9 mouse cellular contexts compared by ENCODE assay signal in the genomic region with DNA sequence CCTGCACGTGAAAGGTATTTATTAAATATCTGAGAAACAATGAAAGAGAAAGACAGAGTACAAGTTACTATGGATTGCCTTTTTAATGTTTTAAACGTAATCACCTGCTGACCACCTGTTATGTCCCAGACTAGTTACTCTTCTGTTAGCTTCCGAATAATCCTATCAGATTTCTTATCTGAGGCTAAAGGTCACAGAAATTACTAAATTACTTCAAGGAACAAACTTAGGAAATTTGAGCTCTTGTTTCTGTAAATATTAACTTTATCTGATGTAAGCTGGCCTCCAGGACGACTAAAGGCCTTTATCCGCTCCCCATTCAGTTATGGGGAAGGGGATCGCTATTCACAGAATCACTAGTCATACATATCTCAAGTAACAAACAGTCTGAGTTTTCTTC. TPM values are rescaled to one million over a fixed set of nuclear protein-coding genes. Genes with fewer than 3 reads are reported as not detected.
DNase-seq lines count a peak whose midpoint lies in the region; ATAC-seq and TF ChIP-seq lines count a peak whose summit lies in the region.
"Had no signal": no experiment of that assay in that cellular context is flagged by ENCODE, and none has a peak within 500 bp of the region (broad histone marks: within the 10 kb centered on the region; RNA-seq: fewer than 3 reads in every experiment).

No protein-coding gene starts in this region.

- in situ Hi-C loops in CH12.LX (cut with MboI; ENCODE audit: low pct_ligation_motif_present, low pct_unique_long_range_greater_than_20kb, low sequenced_read_pairs) = loop anchor here (5.0 to 10.0 kb wide), 4 partner anchors 54 to 277 kb away; no protein-coding TSS in a partner anchor

- H3K4me2 ChIP-seq in heart, embryonic 12.5 days = peak overlapping the region; percentile 88
- H3K4me2 ChIP-seq in CH12.LX (ENCODE audit: insufficient read depth, low read depth, poor library complexity, severe bottlenecking) = peak overlapping the region; percentile 69
- H3K4me2 ChIP-seq in forebrain, embryonic 13.5 days = peak overlapping the region; percentile 80
- H3K4me2 ChIP-seq in liver, embryonic 13.5 days = peak overlapping the region; percentile 97

- peaks cover 29% of the 10 kb centered on the region for H3K4me1 ChIP-seq in heart, embryonic 12.5 days (replicated peaks)
- peaks cover 17 to 52% of the 10 kb centered on the region in 2 experiments for H3K4me1 ChIP-seq in CH12.LX (ENCODE audit: control insufficient read depth in 1 of 2, insufficient read depth in 2 of 2)
- H3K4me1 ChIP-seq in forebrain, embryonic 13.5 days = peaks cover 32% of the 10 kb centered on the region
- peaks cover 48% of the 10 kb centered on the region for H3K4me1 ChIP-seq in liver, embryonic 13.5 days (replicated peaks)

- H3K9ac ChIP-seq in heart, embryonic 12.5 days = peak overlapping the region; percentile 84
- H3K9ac ChIP-seq in CH12.LX (ENCODE audit: insufficient read depth, low read depth) = peak overlapping the region; percentile 75
- peak overlapping the region; percentile 96 for H3K9ac ChIP-seq in forebrain, embryonic 13.5 days
- peak overlapping the region; percentile 77 for H3K9ac ChIP-seq in liver, embryonic 13.5 days

- TF ChIP-seq RAD21 in CH12.LX (IDR thresholded peaks at IDR 0.05; ENCODE audit: low read depth, low read length) = no peak

- peak overlapping the region; percentile 88 for H3K4me3 ChIP-seq in heart, embryonic 12.5 days
- H3K4me3 ChIP-seq in CH12.LX (replicated peaks in 1 of 3; ENCODE audit: low read depth in 2 of 3, low read length in 2 of 3, poor library complexity in 1 of 3) = peak overlapping the region; percentile 70 to 91 (median 91)
- H3K4me3 ChIP-seq in forebrain, embryonic 13.5 days = peak overlapping the region; percentile 81
- peak overlapping the region; percentile 86 for H3K4me3 ChIP-seq in liver, embryonic 13.5 days (replicated peaks)

- H3K9me3 ChIP-seq in heart, embryonic 12.5 days (replicated peaks) = no peaks in the 10 kb centered on the region
- H3K9me3 ChIP-seq in CH12.LX (replicated peaks; ENCODE audit: low read length) = no peaks in the 10 kb centered on the region
- H3K9me3 ChIP-seq in forebrain, embryonic 13.5 days (replicated peaks) = no peaks in the 10 kb centered on the region
- H3K9me3 ChIP-seq in liver, embryonic 13.5 days (replicated peaks) = no peaks in the 10 kb centered on the region

- no peak for TF ChIP-seq POLR2A in CH12.LX (IDR thresholded peaks at IDR 0.05; ENCODE audit: low read depth, low read length)

- dilution Hi-C loops in CH12.LX (cut with MboI; ENCODE audit: extremely low pct_ligation_motif_present, extremely low pct_unique_long_range_greater_than_20kb, low sequenced_read_pairs) = no loop called here

- no peaks in the 10 kb centered on the region for H3K36me3 ChIP-seq in heart, embryonic 12.5 days
- H3K36me3 ChIP-seq in CH12.LX (replicated peaks in 1 of 2; ENCODE audit: control insufficient read depth in 1 of 2, insufficient read depth in 1 of 2, low read length in 1 of 2) = peaks cover 4 to 32% of the 10 kb centered on the region in 2 experiments
- H3K36me3 ChIP-seq in forebrain, embryonic 13.5 days (ENCODE audit: poor library complexity, severe bottlenecking) = no peaks in the 10 kb centered on the region
- H3K36me3 ChIP-seq in liver, embryonic 13.5 days = no peaks in the 10 kb centered on the region

- ATAC-seq in heart, embryonic 12.5 days (ENCODE audit: insufficient number of reproducible peaks, low FRiP score) = no peak
- no peak for ATAC-seq in forebrain, embryonic 13.5 days
- ATAC-seq in liver, embryonic 13.5 days (ENCODE audit: low read depth) = no peak
- no peak for ATAC-seq in frontal cortex, adult (ENCODE audit: low TSS enrichment)
- ATAC-seq in cerebellum, adult (ENCODE audit: insufficient number of reproducible peaks, low FRiP score, low TSS enrichment) = no peak

- TF ChIP-seq CTCF in CH12.LX (conservative IDR thresholded peaks at IDR 0.05 in 1 of 2, IDR thresholded peaks at IDR 0.05 in 1 of 2; ENCODE audit: low read depth in 2 of 2, low read length in 2 of 2) = no peak

- 48% methylated on average over 6 of the region's 6 CpGs for WGBS in heart, embryonic 12.5 days
- WGBS in forebrain, embryonic 13.5 days = 50% methylated on average over 6 of the region's 6 CpGs
- 39% methylated on average over 6 of the region's 6 CpGs for WGBS in liver, embryonic 13.5 days (ENCODE audit: insufficient replicate concordance)

- H3K27me3 ChIP-seq in heart, embryonic 12.5 days (replicated peaks) = no peaks in the 10 kb centered on the region
- H3K27me3 ChIP-seq in CH12.LX (replicated peaks) = no peaks in the 10 kb centered on the region
- H3K27me3 ChIP-seq in forebrain, embryonic 13.5 days = no peaks in the 10 kb centered on the region
- H3K27me3 ChIP-seq in liver, embryonic 13.5 days = no peaks in the 10 kb centered on the region

- H3K27ac ChIP-seq in heart, embryonic 12.5 days (ENCODE audit: poor library complexity, severe bottlenecking) = peak overlapping the region; percentile 98; the same call in 1 of the 2 replicates
- H3K27ac ChIP-seq in CH12.LX (ENCODE audit: insufficient read depth, low read depth) = no peak overlapping the region
- H3K27ac ChIP-seq in forebrain, embryonic 13.5 days = no peak overlapping the region
- H3K27ac ChIP-seq in liver, embryonic 13.5 days = no peak overlapping the region

- no peak for TF ChIP-seq EP300 in CH12.LX (IDR thresholded peaks at IDR 0.05; ENCODE audit: low read length)

- peaks cover 70% of the 10 kb centered on the region for H3K79me2 ChIP-seq in CH12.LX (replicated peaks; ENCODE audit: control insufficient read depth, extremely low read depth, insufficient read depth, poor library complexity, severe bottlenecking)

- no peak for DNase-seq in heart, postnatal 36 days
- DNase-seq in CH12.LX (ENCODE audit: extremely low read depth) = no peak
- DNase-seq in liver, embryonic 13.5 days = no peak
- no peak for DNase-seq in embryo, embryonic 10 days (ENCODE audit: low spot score)
- DNase-seq: thymus, postnatal 25 days had no signal

- intact Hi-C loops in heart, postnatal 36 days (cut with DNase I) = loop anchor here (2.0 to 10.0 kb wide), 4 partner anchors 79 to 379 kb away; a partner anchor contains a TSS

TF ChIP-seq in CH12.LX, 34 proteins besides CTCF, POLR2A, EP300 and RAD21:
- TF ChIP-seq CHD2 (IDR thresholded peaks at IDR 0.05; ENCODE audit: low read length) (no peak), HCFC1 (IDR thresholded peaks at IDR 0.05; ENCODE audit: low read depth, low read length) (no peak), RCOR1 (conservative IDR thresholded peaks at IDR 0.05; ENCODE audit: low read depth, low read length) (no peak), ELF1 (IDR thresholded peaks at IDR 0.05; ENCODE audit: low read depth, low read length) (no peak), GABPA (IDR thresholded peaks at IDR 0.05; ENCODE audit: insufficient replicate concordance, low read depth, low read length) (no peak), MAFK (IDR thresholded peaks at IDR 0.05; ENCODE audit: insufficient replicate concordance, low read length) (no peak), ZMIZ1 (IDR thresholded peaks at IDR 0.05; ENCODE audit: low read depth, low read length) (no peak), ZC3H11A (IDR thresholded peaks at IDR 0.05; ENCODE audit: low read depth, low read length) (no peak), KAT2A (IDR thresholded peaks at IDR 0.05; ENCODE audit: insufficient replicate concordance, low read length) (no peak), IRF4 (IDR thresholded peaks at IDR 0.05; ENCODE audit: low read depth, low read length) (no peak), MYC (IDR thresholded peaks at IDR 0.05; ENCODE audit: low read depth, low read length) (no peak), MXI1 (IDR thresholded peaks at IDR 0.05; ENCODE audit: low read depth, low read length) (no peak), USF2 (conservative IDR thresholded peaks at IDR 0.05; ENCODE audit: low read depth, low read length) (no peak), MAZ (IDR thresholded peaks at IDR 0.05; ENCODE audit: low read depth, low read length) (no peak), TBP (conservative IDR thresholded peaks at IDR 0.05; ENCODE audit: low read depth, low read length) (no peak), NRF1 (IDR thresholded peaks at IDR 0.05; ENCODE audit: low read depth, low read length) (no peak), E2F4 (IDR thresholded peaks at IDR 0.05; ENCODE audit: insufficient replicate concordance, low read depth, low read length) (no peak), TCF12 (IDR thresholded peaks at IDR 0.05; ENCODE audit: low read depth, low read length) (no peak)

RNA-seq across cellular contexts. Expression of a gene that starts 1.1 kb away (rescaled TPM):
- 37.4 and 37.5 TPM in 2 replicates for polyA plus RNA-seq in heart, embryonic 12.5 days (2016; fragmentation: Nextera tagmentation; extraction: Ambion mirVana)
- total RNA-seq in heart, postnatal 36 days (2021) = 10 to 100 TPM; 12.0 to 15.7 TPM
- total RNA-seq in CH12.LX (2012; rRNA removed) (25.5 and 29.5 TPM in 2 replicates), CH12.LX (2014; rRNA removed) (106 and 126 TPM in 2 replicates)
- polyA plus RNA-seq in CH12.LX (2012; ENCODE audit: insufficient read length, low read depth) = 38.8 and 52.9 TPM in 2 replicates
- polyA plus RNA-seq in forebrain, embryonic 13.5 days (2015; fragmentation: Nextera tagmentation; extraction: Ambion mirVana) = 69.9 and 70.3 TPM in 2 replicates
- polyA plus RNA-seq in liver, embryonic 13.5 days (2015; fragmentation: Nextera tagmentation; extraction: Ambion mirVana) = 17.2 and 19.1 TPM in 2 replicates

RNA-seq across cellular contexts. Expression of a gene that starts 1.3 kb away (rescaled TPM):
- 26.0 and 26.4 TPM in 2 replicates for polyA plus RNA-seq in heart, embryonic 12.5 days (2016; fragmentation: Nextera tagmentation; extraction: Ambion mirVana)
- 10 to 100 TPM; 13.6 to 14.3 TPM for total RNA-seq in heart, postnatal 36 days (2021)
- 19.3 and 20.1 TPM in 2 replicates for total RNA-seq in CH12.LX (2012; rRNA removed)
- total RNA-seq in CH12.LX (2014; rRNA removed) = 62.1 and 67.2 TPM in 2 replicates
- polyA plus RNA-seq in CH12.LX (2012; ENCODE audit: insufficient read length, low read depth) = 30.8 and 33.5 TPM in 2 replicates
- 35.1 and 40.0 TPM in 2 replicates for polyA plus RNA-seq in forebrain, embryonic 13.5 days (2015; fragmentation: Nextera tagmentation; extraction: Ambion mirVana)
- polyA plus RNA-seq in liver, embryonic 13.5 days (2015; fragmentation: Nextera tagmentation; extraction: Ambion mirVana) = 7.0 and 8.1 TPM in 2 replicates
